Mouse (Mus musculus) left cerebral cortex, adult 8-10 months (tissue): ENCODE results near the gene D16Ertd472e. TPM values are rescaled to one million over a fixed set of nuclear protein-coding genes. Genes with fewer than 3 reads are reported as not detected.

Experiments
- DNase-seq, 2 experiments: peaks; one replicate each; pipeline ENCODE4 v3.0.0; 2022; ENCODE audit warnings: low spot score in 2 of 2
- total RNA-seq, 4 experiments: library from RNA; stranded (reverse); gene quantifications; 2 replicates each; pipeline ENCODE4 v1.2.4; 2022

Gene D16Ertd472e
- total RNA-seq, 4 experiments from 2014 or later = 8.8 to 10.7 (median 10.2) TPM

- DNase-seq = no peak
These were observed 85.7 kb downstream of the D16Ertd472e start for GRCm38 (mm10) chr16:78490779-78491178.

Other genes with a start within 250 kb of the D16Ertd472e start
- 10 to 100 TPM in 3 of 4 experiments, 1 to 10 TPM in 1; 9.3 to 13.5 (median 12.5) TPM for gene Btg3, start 199.5 kb downstream of the D16Ertd472e start, total RNA-seq